In genomic region chr16:25255186-25255585, GRCm38 (mm10) we compare ENCODE assay signal across 10 mouse cellular contexts. TPM values are rescaled to one million over a fixed set of nuclear protein-coding genes. Genes with fewer than 3 reads are reported as not detected.
DNase-seq lines count a peak whose midpoint lies in the region; ATAC-seq and TF ChIP-seq lines count a peak whose summit lies in the region.
"Had no signal": no experiment of that assay in that cellular context is flagged by ENCODE, and none has a peak within 500 bp of the region (broad histone marks: within the 10 kb centered on the region; RNA-seq: fewer than 3 reads in every experiment).

No protein-coding gene starts in this region.

- H3K9me3 ChIP-seq in forebrain, embryonic 13.5 days (replicated peaks), result no peaks in the 10 kb centered on the region
- no peaks in the 10 kb centered on the region for H3K9me3 ChIP-seq in forebrain, embryonic 11.5 days (ENCODE audit: control insufficient read depth, low read length)
- no peaks in the 10 kb centered on the region for H3K9me3 ChIP-seq in liver, postnatal 0 days (ENCODE audit: low read length)
- H3K9me3 ChIP-seq in lung, embryonic 16.5 days (ENCODE audit: control insufficient read depth, low read length), result no peaks in the 10 kb centered on the region
- H3K9me3 ChIP-seq: heart, embryonic 15.5 days had no signal

- DNase-seq in forebrain, embryonic 11.5 days (ENCODE audit: low spot score), result no peak
- peak; percentile 3 for DNase-seq in liver
- DNase-seq in liver, postnatal 0 days, result no peak
- DNase-seq in heart, adult 9 months (ENCODE audit: low spot score in 2 of 2), result peak; percentile 33 to 56
- DNase-seq in c-Kit-positive CD71-positive TER-119-positive erythroid progenitor cells, embryonic 14.5 days (ENCODE audit: low spot score), result no peak

- no peak overlapping the region for H3K9ac ChIP-seq in forebrain, embryonic 13.5 days
- no peak overlapping the region for H3K9ac ChIP-seq in forebrain, embryonic 11.5 days (ENCODE audit: low read length)
- H3K9ac ChIP-seq in liver, postnatal 0 days (replicated peaks), result no peak overlapping the region
- H3K9ac ChIP-seq in lung, embryonic 16.5 days (ENCODE audit: low read length), result no peak overlapping the region
- H3K9ac ChIP-seq: heart, embryonic 15.5 days had no signal

- H3K4me1 ChIP-seq in forebrain, embryonic 13.5 days, result no peaks in the 10 kb centered on the region
- H3K4me1 ChIP-seq in forebrain, embryonic 11.5 days (replicated peaks; ENCODE audit: control insufficient read depth, insufficient read depth, low read length), result no peaks in the 10 kb centered on the region
- no peaks in the 10 kb centered on the region for H3K4me1 ChIP-seq in liver, postnatal 0 days (ENCODE audit: insufficient read depth)
- no peaks in the 10 kb centered on the region; the same call in 1 of the 2 replicates for H3K4me1 ChIP-seq in lung, embryonic 16.5 days (replicated peaks; ENCODE audit: control insufficient read depth, insufficient read depth, low read length)
- H3K4me1 ChIP-seq: heart, embryonic 15.5 days had no signal

- no peaks in the 10 kb centered on the region for H3K36me3 ChIP-seq in forebrain, embryonic 13.5 days (ENCODE audit: poor library complexity, severe bottlenecking)
- H3K36me3 ChIP-seq in forebrain, embryonic 11.5 days (ENCODE audit: control insufficient read depth, insufficient read depth, low read length), result no peaks in the 10 kb centered on the region
- H3K36me3 ChIP-seq in liver, postnatal 0 days (replicated peaks; ENCODE audit: insufficient read depth, low read length), result no peaks in the 10 kb centered on the region
- H3K36me3 ChIP-seq in lung, embryonic 16.5 days (ENCODE audit: control insufficient read depth, insufficient read depth, low read length), result no peaks in the 10 kb centered on the region
- H3K36me3 ChIP-seq: heart, embryonic 15.5 days had no signal

- peak overlapping the region; percentile 67 for H3K27ac ChIP-seq in forebrain, embryonic 13.5 days
- H3K27ac ChIP-seq in forebrain, embryonic 11.5 days (ENCODE audit: low read depth, low read length), result no peak overlapping the region
- no peak overlapping the region for H3K27ac ChIP-seq in liver, postnatal 0 days (ENCODE audit: low read depth)
- H3K27ac ChIP-seq in lung, embryonic 16.5 days (ENCODE audit: low read length), result peak overlapping the region; percentile 56
- H3K27ac ChIP-seq: heart, embryonic 15.5 days had no signal

- no peak overlapping the region for H3K4me3 ChIP-seq in forebrain, embryonic 13.5 days
- no peak overlapping the region for H3K4me3 ChIP-seq in forebrain, embryonic 11.5 days (ENCODE audit: low read depth, low read length)
- no peak overlapping the region for H3K4me3 ChIP-seq in liver, postnatal 0 days (ENCODE audit: low read depth, low read length)
- H3K4me3 ChIP-seq in lung, embryonic 16.5 days (ENCODE audit: low read length), result no peak overlapping the region
- H3K4me3 ChIP-seq: heart, embryonic 15.5 days had no signal

- peak; percentile 74 for ATAC-seq in forebrain, embryonic 13.5 days
- ATAC-seq in forebrain, embryonic 11.5 days (replicated peaks; ENCODE audit: low FRiP score), result no peak
- ATAC-seq in liver, postnatal 0 days, result no peak
- ATAC-seq in lung, embryonic 16.5 days (ENCODE audit: low read depth), result peak; percentile 84
- no peak for ATAC-seq in inflammation-experienced regulatory T-cells, adult 6 months

- no peak for TF ChIP-seq EP300 in liver, postnatal 0 days (IDR thresholded peaks at IDR 0.05; ENCODE audit: low read depth)

- 84% methylated on average over 11 of the region's 11 CpGs for WGBS in forebrain, embryonic 13.5 days
- WGBS in forebrain, embryonic 11.5 days, result 88% methylated on average over 11 of the region's 11 CpGs
- WGBS in liver, postnatal 0 days (ENCODE audit: insufficient replicate concordance), result 72% methylated on average over 11 of the region's 11 CpGs
- 43% methylated on average over 11 of the region's 11 CpGs for WGBS in lung, embryonic 16.5 days

- no peak overlapping the region for H3K4me2 ChIP-seq in forebrain, embryonic 13.5 days
- no peak overlapping the region for H3K4me2 ChIP-seq in forebrain, embryonic 11.5 days (ENCODE audit: low read depth, low read length, severe bottlenecking)
- no peak overlapping the region for H3K4me2 ChIP-seq in liver, postnatal 0 days (ENCODE audit: low read depth, low read length)
- 0 out of 2 replicates have a peak overlapping the region, but pooled peaks have one; percentile 31 for H3K4me2 ChIP-seq in lung, embryonic 16.5 days (ENCODE audit: low read depth, low read length)
- H3K4me2 ChIP-seq: heart, embryonic 15.5 days had no signal

- H3K27me3 ChIP-seq in forebrain, embryonic 13.5 days, result no peaks in the 10 kb centered on the region
- no peaks in the 10 kb centered on the region for H3K27me3 ChIP-seq in forebrain, embryonic 11.5 days (ENCODE audit: control insufficient read depth, insufficient read depth, low read length)
- no peaks in the 10 kb centered on the region for H3K27me3 ChIP-seq in liver, postnatal 0 days (ENCODE audit: insufficient read depth, low read length)
- no peaks in the 10 kb centered on the region for H3K27me3 ChIP-seq in lung, embryonic 16.5 days (ENCODE audit: control insufficient read depth, insufficient read depth, low read depth, low read length)
- H3K27me3 ChIP-seq: heart, embryonic 15.5 days had no signal

- no peak for TF ChIP-seq CTCF in liver, postnatal 0 days (IDR thresholded peaks at IDR 0.05; ENCODE audit: low read depth)

RNA-seq across cellular contexts. Expression of gene Tprg, which starts 31.4 kb away (rescaled TPM):
- polyA plus RNA-seq in forebrain, embryonic 13.5 days (2015; fragmentation: Nextera tagmentation; extraction: Ambion mirVana), result not detected in 2 replicates
- 0.17 TPM in 1 of 2 replicates, not detected in the other for polyA plus RNA-seq in forebrain, embryonic 11.5 days (2014; fragmentation: Nextera tagmentation; extraction: Ambion mirVana)
- not detected in 2 replicates for polyA plus RNA-seq in liver, postnatal 0 days (2015; fragmentation: Nextera tagmentation; extraction: Ambion mirVana)
- polyA plus RNA-seq in lung, embryonic 16.5 days (2015; fragmentation: Nextera tagmentation; extraction: Ambion mirVana), result 0.19 and 0.53 TPM in 2 replicates
- polyA plus RNA-seq in inflammation-experienced regulatory T-cells, adult 6 months (2017; shearing (Covaris generic)), result under 1 TPM in 1 of 3 experiments, not detected in 2; 0.34 TPM
- polyA plus RNA-seq: embryonic facial prominence, embryonic 11.5 days; heart, embryonic 15.5 days had no signal

Comparison
In these comparisons a context has a peak if more than half of its experiments do, and no peak if none do; other contexts are left out.
1. ATAC-seq: peak in forebrain, embryonic 13.5 days (single experiment) and lung, embryonic 16.5 days (single experiment); none in forebrain, embryonic 11.5 days (single experiment), liver, postnatal 0 days (single experiment) and inflammation-experienced regulatory T-cells, adult 6 months (single experiment).
2. H3K27ac ChIP-seq: peak in forebrain, embryonic 13.5 days (single experiment) and lung, embryonic 16.5 days (single experiment); none in forebrain, embryonic 11.5 days (single experiment) and liver, postnatal 0 days (single experiment).
3. DNase-seq: peak in liver (single experiment) and heart, adult 9 months (2 of 2); none in forebrain, embryonic 11.5 days (single experiment), liver, postnatal 0 days (single experiment) and c-Kit-positive CD71-positive TER-119-positive erythroid progenitor cells, embryonic 14.5 days (single experiment).